Mouse (Mus musculus) CH12.LX (cell line): ENCODE results near the gene Stox2. TPM values are rescaled to one million over a fixed set of nuclear protein-coding genes. Genes with fewer than 3 reads are reported as not detected.

ENCODE experiments used
- DNase-seq: peaks from one replicate; pipeline ENCODE4 v3.0.0-alpha.2; 2013; ENCODE audit errors: extremely low read depth
- H3K27ac ChIP-seq: 2 replicates; pipeline ENCODE4 v1.5.1; 2012; ENCODE audit warnings: low read depth, mild to moderate bottlenecking, control low read depth, moderate library complexity; ENCODE audit not compliant: insufficient read depth
- H3K27me3 ChIP-seq: replicated peaks from 2 replicates; pipeline ENCODE3; 2012; ENCODE audit warnings: inconsistent platforms
- H3K36me3 ChIP-seq, 2 experiments: replicated peaks in 1 of 2; 2 replicates each; pipeline versions ENCODE3 to v1.6.1; 2012; ENCODE audit warnings: inconsistent platforms in 1 of 2, low read length in 1 of 2, mild to moderate bottlenecking in 1 of 2, mixed read lengths in 1 of 2, moderate library complexity in 1 of 2; ENCODE audit not compliant: control insufficient read depth in 1 of 2, insufficient read depth in 1 of 2
- H3K4me1 ChIP-seq, 2 experiments: 2 replicates each; pipeline ENCODE4 v1.6.1; 2012; ENCODE audit warnings: inconsistent platforms in 1 of 2, moderate library complexity in 1 of 2; ENCODE audit not compliant: insufficient read depth in 2 of 2, control insufficient read depth in 1 of 2
- H3K4me2 ChIP-seq: 2 replicates; pipeline ENCODE4 v1.6.1; 2012; ENCODE audit warnings: low read depth, mild to moderate bottlenecking, control low read depth; ENCODE audit not compliant: poor library complexity, insufficient read depth, severe bottlenecking
- H3K4me3 ChIP-seq, 3 experiments: fragments of 150-350 bp in 1 of 3; sonication (generic) in 1 of 3; replicated peaks in 1 of 3; 2 replicates each; pipeline versions ENCODE3 to v1.5.1; 2011 to 2012; ENCODE audit warnings: low read depth in 2 of 3, low read length in 2 of 3, mild to moderate bottlenecking in 2 of 3, moderate library complexity in 2 of 3, control low read depth in 1 of 3, improper control_type of control experiment in 1 of 3, inconsistent platforms in 1 of 3, mixed read lengths in 1 of 3; ENCODE audit not compliant: poor library complexity in 1 of 3
- H3K79me2 ChIP-seq: replicated peaks from 2 replicates; pipeline ENCODE4 v1.6.1; 2012; ENCODE audit warnings: mild to moderate bottlenecking, moderate library complexity; ENCODE audit not compliant: control insufficient read depth, poor library complexity, insufficient read depth, severe bottlenecking; ENCODE audit errors: extremely low read depth
- H3K9ac ChIP-seq: 2 replicates; pipeline ENCODE4 v1.6.1; 2012; ENCODE audit warnings: low read depth, mild to moderate bottlenecking, control low read depth, moderate library complexity; ENCODE audit not compliant: insufficient read depth
- H3K9me3 ChIP-seq: replicated peaks from 2 replicates; pipeline ENCODE3; 2012; ENCODE audit warnings: low read length, inconsistent platforms, mixed read lengths
- BHLHE40 ChIP-seq: IDR thresholded peaks from 2 replicates; pipeline ENCODE4 v1.6.1; 2011; ENCODE audit warnings: mild to moderate bottlenecking, low read depth, low read length, improper control_type of control experiment
- CHD2 ChIP-seq: IDR thresholded peaks from 2 replicates; pipeline ENCODE4 v1.6.1; 2011; ENCODE audit warnings: low read length, improper control_type of control experiment
- E2F4 ChIP-seq: IDR thresholded peaks from 2 replicates; pipeline ENCODE4 v1.6.1; 2011; ENCODE audit warnings: low read depth, low read length, improper control_type of control experiment; ENCODE audit not compliant: insufficient replicate concordance
- ELF1 ChIP-seq: IDR thresholded peaks from 2 replicates; pipeline ENCODE4 v1.6.1; 2014; ENCODE audit warnings: low read depth, mild to moderate bottlenecking, inconsistent platforms, low read length, improper control_type of control experiment
- EP300 ChIP-seq: IDR thresholded peaks from 2 replicates; pipeline ENCODE4 v1.6.1; 2011; ENCODE audit warnings: low read length, improper control_type of control experiment
- ETS1 ChIP-seq: conservative IDR thresholded peaks from 2 replicates; pipeline ENCODE4 v1.6.1; 2012; ENCODE audit warnings: low read depth, mild to moderate bottlenecking, inconsistent platforms, low read length, improper control_type of control experiment, moderate library complexity
- GABPA ChIP-seq: IDR thresholded peaks from 2 replicates; pipeline ENCODE4 v1.6.1; 2012; ENCODE audit warnings: low read depth, low read length, improper control_type of control experiment, inconsistent platforms; ENCODE audit not compliant: insufficient replicate concordance
- JUND ChIP-seq: conservative IDR thresholded peaks from 2 replicates; pipeline ENCODE4 v1.6.1; 2011; ENCODE audit warnings: low read depth, low read length, improper control_type of control experiment
- KAT2A ChIP-seq: IDR thresholded peaks from 2 replicates; pipeline ENCODE4 v1.6.1; 2012; ENCODE audit warnings: low read length, improper control_type of control experiment, inconsistent platforms; ENCODE audit not compliant: insufficient replicate concordance
- NRF1 ChIP-seq: IDR thresholded peaks from 2 replicates; pipeline ENCODE4 v1.6.1; 2014; ENCODE audit warnings: low read depth, mild to moderate bottlenecking, inconsistent platforms, low read length, improper control_type of control experiment, moderate library complexity
- PAX5 ChIP-seq: IDR thresholded peaks from 2 replicates; pipeline ENCODE4 v1.6.1; 2012; ENCODE audit warnings: low read length, inconsistent platforms, mixed read lengths
- SIN3A ChIP-seq: IDR thresholded peaks from 2 replicates; pipeline ENCODE4 v1.6.1; 2012; ENCODE audit warnings: low read length, improper control_type of control experiment, inconsistent platforms
- SMC3 ChIP-seq: IDR thresholded peaks from 2 replicates; pipeline ENCODE4 v1.6.1; 2011; ENCODE audit warnings: low read depth, low read length, improper control_type of control experiment
- ZC3H11A ChIP-seq: IDR thresholded peaks from 2 replicates; pipeline ENCODE4 v1.6.1; 2012; ENCODE audit warnings: low read depth, mild to moderate bottlenecking, inconsistent platforms, low read length, improper control_type of control experiment
- ZKSCAN1 ChIP-seq: IDR thresholded peaks from 2 replicates; pipeline ENCODE4 v1.6.1; 2012; ENCODE audit warnings: low read depth, inconsistent platforms, low read length, improper control_type of control experiment, borderline replicate concordance
- ZNF384 ChIP-seq: IDR thresholded peaks from 2 replicates; pipeline ENCODE4 v1.6.1; 2012; ENCODE audit warnings: low read depth, low read length, improper control_type of control experiment, inconsistent platforms
- dilution Hi-C: fragments of 300-500 bp; cut with MboI; formaldehyde crosslinking; loops from 2 replicates; pipeline ENCODE4 v1.14.3; 2020; ENCODE audit warnings: low sequenced_read_pairs; ENCODE audit not compliant: extremely low pct_unique_long_range_greater_than_20kb, extremely low pct_ligation_motif_present
- in situ Hi-C: fragments of 300-500 bp; cut with MboI; formaldehyde crosslinking; loops from 3 replicates; pipeline ENCODE4 v1.14.3; 2019; ENCODE audit warnings: low sequenced_read_pairs, low pct_ligation_motif_present, low pct_unique_long_range_greater_than_20kb, mixed read lengths
- polyA plus RNA-seq: library from polyadenylated mRNA; unstranded; fragments of >175 nt; gene quantifications from 2 replicates; pipeline ENCODE4 v1.2.1, GENCODE M21; 2012; ENCODE audit warnings: low read depth; ENCODE audit not compliant: insufficient read length
- total RNA-seq, 2 experiments: library from RNA; depleted of rRNA; stranded (reverse); fragments of 300-350 nt in 1 of 2; fragments of >200 nt in 1 of 2; gene quantifications; 2 replicates each; pipeline ENCODE4 v1.2.3; 2012 to 2014

Gene Stox2
- total and polyA plus RNA-seq, 3 experiments = 0.23 to 1.0 (median 0.42) TPM

- H3K4me3 ChIP-seq = no peak overlapping the region
- H3K79me2 ChIP-seq = no peaks in the 10 kb centered on the region
- no peak for TF ChIP-seq ZNF384
- TF ChIP-seq NRF1 = no peak
- no peak for TF ChIP-seq BHLHE40
- TF ChIP-seq KAT2A = no peak
- no peak for TF ChIP-seq ZC3H11A
- TF ChIP-seq EP300 = no peak
- TF ChIP-seq E2F4 = no peak
- no peak for TF ChIP-seq ELF1
- TF ChIP-seq SIN3A = no peak
- no peak for TF ChIP-seq SMC3
- no peak for TF ChIP-seq GABPA
- in situ Hi-C loops (no loop called here), dilution Hi-C loops (no loop called here)
- peaks cover 18% of the 10 kb centered on the region for H3K9me3 ChIP-seq
- no peak overlapping the region for H3K9ac ChIP-seq
- no peaks in the 10 kb centered on the region for H3K36me3 ChIP-seq
- H3K27ac ChIP-seq = no peak overlapping the region
- no peak overlapping the region for H3K4me2 ChIP-seq
- no peaks in the 10 kb centered on the region for H3K4me1 ChIP-seq
- no peak for DNase-seq
- H3K27me3 ChIP-seq = no peaks in the 10 kb centered on the region
These were observed 157.9 kb downstream of the Stox2 start for GRCm38 (mm10) chr8:47288131-47288865.

DNA sequence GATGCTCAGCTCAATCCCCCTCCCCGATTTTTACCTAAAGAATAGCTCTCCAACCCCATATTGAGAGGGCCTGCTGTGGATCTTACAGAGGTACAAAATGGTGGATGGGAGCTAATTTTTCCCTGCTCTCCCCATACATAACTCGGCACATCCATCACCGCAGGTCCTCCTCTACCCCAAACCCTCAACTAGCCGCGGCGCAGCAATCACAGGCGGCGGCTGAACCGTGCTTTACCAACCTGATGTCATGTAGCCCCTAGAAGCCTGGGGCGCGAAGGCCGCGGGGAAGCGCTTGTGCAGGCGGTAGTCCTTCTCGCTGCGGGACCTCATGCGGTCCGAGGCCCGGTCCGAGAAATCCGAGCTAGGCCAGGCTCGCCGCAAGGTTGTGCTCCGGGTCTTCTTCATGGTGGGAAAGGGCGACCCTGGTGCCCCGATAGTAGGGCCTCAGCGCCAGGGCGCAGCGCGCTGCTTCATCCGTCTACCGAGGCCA is 158.5 kb downstream of the Stox2 start:
- no peak overlapping the region for H3K9ac ChIP-seq
- in situ Hi-C loops (no loop called here), dilution Hi-C loops (no loop called here)

More for the DNA sequence above, 158.5 kb downstream of the Stox2 start:
- Histone ChIP-seq H3K79me2 (no peaks in the 10 kb centered on the region), H3K36me3 (no peaks in the 10 kb centered on the region), H3K4me1 (no peaks in the 10 kb centered on the region), H3K4me3 (no peak overlapping the region), H3K9me3 (peaks cover 18% of the 10 kb centered on the region), H3K27ac (no peak overlapping the region), H3K27me3 (no peaks in the 10 kb centered on the region), H3K4me2 (no peak overlapping the region)
- TF ChIP-seq SMC3 (no peak), JUND (no peak), KAT2A (no peak), ZC3H11A (no peak), PAX5 (no peak), ZKSCAN1 (no peak), ETS1 (no peak), SIN3A (no peak), CHD2 (no peak), ELF1 (no peak), BHLHE40 (no peak)
- DNase-seq = no peak
